Mouse (Mus musculus): ENCODE data around the gene Zfp831. TPM values are rescaled to one million over a fixed set of nuclear protein-coding genes. Genes with fewer than 3 reads are reported as not detected.

Gene Zfp831
- polyA plus RNA-seq (2012; rRNA removed), result 0.03 and 0.34 TPM in 2 replicates

GRCm38 (mm10) chr2:174643448-174644144, at the start of gene Zfp831:
TSS of gene Zfp831 (plus strand) at chr2:174643534.
- H3K27me3 ChIP-seq (replicated peaks; ENCODE audit: control insufficient read depth, insufficient read depth, low read length), result no peaks in the 10 kb centered on the region
- no peaks in the 10 kb centered on the region for H3K4me1 ChIP-seq (ENCODE audit: control insufficient read depth, insufficient read depth, low read length)
- no peak within 1 kb of the TSS for H3K27ac ChIP-seq (ENCODE audit: insufficient read depth, low read depth, low read length)
- no peak for TF ChIP-seq POLR2A (IDR thresholded peaks at IDR 0.05; ENCODE audit: low read depth, low read length)
- no peak for TF ChIP-seq CTCF (conservative IDR thresholded peaks at IDR 0.05; ENCODE audit: insufficient read depth, insufficient read length, low read depth, low read length)
- H3K36me3 ChIP-seq (ENCODE audit: control insufficient read depth, insufficient read depth, low read length), result no peaks in the 10 kb centered on the region
- 85% methylated on average over 18 of the region's 18 CpGs for WGBS
- no peak within 1 kb of the TSS for H3K4me3 ChIP-seq (ENCODE audit: insufficient read depth, low read depth, low read length)
- DNase-seq, result no peak

GRCm38 (mm10) chr2:174594965-174595364, 48.4 kb upstream of the Zfp831 start:
- no peaks in the 10 kb centered on the region for H3K27me3 ChIP-seq (replicated peaks; ENCODE audit: control insufficient read depth, insufficient read depth, low read length)
- WGBS, result 81% methylated on average over 9 of the region's 9 CpGs
- no peaks in the 10 kb centered on the region for H3K36me3 ChIP-seq (ENCODE audit: control insufficient read depth, insufficient read depth, low read length)
- no peak overlapping the region for H3K27ac ChIP-seq (ENCODE audit: insufficient read depth, low read depth, low read length)
- H3K4me3 ChIP-seq (ENCODE audit: insufficient read depth, low read depth, low read length), result no peak overlapping the region
- no peak for TF ChIP-seq POLR2A (IDR thresholded peaks at IDR 0.05; ENCODE audit: low read depth, low read length)
- no peak for TF ChIP-seq CTCF (conservative IDR thresholded peaks at IDR 0.05; ENCODE audit: insufficient read depth, insufficient read length, low read depth, low read length)
- DNase-seq, result no peak
- H3K4me1 ChIP-seq (ENCODE audit: control insufficient read depth, insufficient read depth, low read length), result no peaks in the 10 kb centered on the region

GRCm38 (mm10) chr2:174595611-174596010, 47.7 kb upstream of the Zfp831 start:
- no peak for DNase-seq
- TF ChIP-seq POLR2A (IDR thresholded peaks at IDR 0.05; ENCODE audit: low read depth, low read length), result no peak
- TF ChIP-seq CTCF (conservative IDR thresholded peaks at IDR 0.05; ENCODE audit: insufficient read depth, insufficient read length, low read depth, low read length), result no peak
- H3K4me3 ChIP-seq (ENCODE audit: insufficient read depth, low read depth, low read length), result no peak overlapping the region
- H3K4me1 ChIP-seq (ENCODE audit: control insufficient read depth, insufficient read depth, low read length), result no peaks in the 10 kb centered on the region
- H3K36me3 ChIP-seq (ENCODE audit: control insufficient read depth, insufficient read depth, low read length), result no peaks in the 10 kb centered on the region
- 75% methylated on average over 2 of the region's 2 CpGs for WGBS
- no peak overlapping the region for H3K27ac ChIP-seq (ENCODE audit: insufficient read depth, low read depth, low read length)
- H3K27me3 ChIP-seq (replicated peaks; ENCODE audit: control insufficient read depth, insufficient read depth, low read length), result no peaks in the 10 kb centered on the region

GRCm38 (mm10) chr2:174596457-174596856, 46.9 kb upstream of the Zfp831 start:
- Histone ChIP-seq H3K4me1 (ENCODE audit: control insufficient read depth, insufficient read depth, low read length) (no peaks in the 10 kb centered on the region), H3K27ac (ENCODE audit: insufficient read depth, low read depth, low read length) (no peak overlapping the region), H3K4me3 (ENCODE audit: insufficient read depth, low read depth, low read length) (no peak overlapping the region), H3K27me3 (replicated peaks; ENCODE audit: control insufficient read depth, insufficient read depth, low read length) (no peaks in the 10 kb centered on the region), H3K36me3 (ENCODE audit: control insufficient read depth, insufficient read depth, low read length) (no peaks in the 10 kb centered on the region)
- 76% methylated on average over 15 of the region's 15 CpGs for WGBS
- TF ChIP-seq POLR2A (IDR thresholded peaks at IDR 0.05; ENCODE audit: low read depth, low read length), result no peak
- DNase-seq, result no peak

- no peak for TF ChIP-seq POLR2A (IDR thresholded peaks at IDR 0.05; ENCODE audit: low read depth, low read length)
- no peak for TF ChIP-seq CTCF (conservative IDR thresholded peaks at IDR 0.05; ENCODE audit: insufficient read depth, insufficient read length, low read depth, low read length)
- Histone ChIP-seq H3K27me3 (replicated peaks; ENCODE audit: control insufficient read depth, insufficient read depth, low read length) (no peaks in the 10 kb centered on the region), H3K36me3 (ENCODE audit: control insufficient read depth, insufficient read depth, low read length) (no peaks in the 10 kb centered on the region), H3K4me3 (ENCODE audit: insufficient read depth, low read depth, low read length) (no peak overlapping the region), H3K27ac (ENCODE audit: insufficient read depth, low read depth, low read length) (no peak overlapping the region), H3K4me1 (ENCODE audit: control insufficient read depth, insufficient read depth, low read length) (no peaks in the 10 kb centered on the region)
- no peak for DNase-seq
- 35% methylated on average over 12 of the region's 12 CpGs for WGBS
Measured at GRCm38 (mm10) chr2:174598451-174598850, 44.9 kb upstream of the Zfp831 start.

GRCm38 (mm10) chr2:174599071-174599635, 44.2 kb upstream of the Zfp831 start:
- H3K27me3 ChIP-seq (replicated peaks; ENCODE audit: control insufficient read depth, insufficient read depth, low read length), result no peaks in the 10 kb centered on the region
- H3K27ac ChIP-seq (ENCODE audit: insufficient read depth, low read depth, low read length), result no peak overlapping the region
- H3K4me1 ChIP-seq (ENCODE audit: control insufficient read depth, insufficient read depth, low read length), result no peaks in the 10 kb centered on the region
- H3K36me3 ChIP-seq (ENCODE audit: control insufficient read depth, insufficient read depth, low read length), result no peaks in the 10 kb centered on the region
- TF ChIP-seq POLR2A (IDR thresholded peaks at IDR 0.05; ENCODE audit: low read depth, low read length) (no peak), CTCF (conservative IDR thresholded peaks at IDR 0.05; ENCODE audit: insufficient read depth, insufficient read length, low read depth, low read length) (no peak)
- 69% methylated on average over 9 of the region's 9 CpGs for WGBS
- no peak for DNase-seq
- H3K4me3 ChIP-seq (ENCODE audit: insufficient read depth, low read depth, low read length), result no peak overlapping the region

GRCm38 (mm10) chr2:174599853-174600271, 43.5 kb upstream of the Zfp831 start:
- peak; percentile 18 for DNase-seq
- Histone ChIP-seq H3K36me3 (ENCODE audit: control insufficient read depth, insufficient read depth, low read length) (no peaks in the 10 kb centered on the region), H3K4me3 (ENCODE audit: insufficient read depth, low read depth, low read length) (no peak overlapping the region), H3K27ac (ENCODE audit: insufficient read depth, low read depth, low read length) (no peak overlapping the region), H3K27me3 (replicated peaks; ENCODE audit: control insufficient read depth, insufficient read depth, low read length) (no peaks in the 10 kb centered on the region), H3K4me1 (ENCODE audit: control insufficient read depth, insufficient read depth, low read length) (no peaks in the 10 kb centered on the region)
- WGBS, result 64% methylated on average over 9 of the region's 9 CpGs
- no peak for TF ChIP-seq CTCF (conservative IDR thresholded peaks at IDR 0.05; ENCODE audit: insufficient read depth, insufficient read length, low read depth, low read length)
- no peak for TF ChIP-seq POLR2A (IDR thresholded peaks at IDR 0.05; ENCODE audit: low read depth, low read length)

Data from kidney, adult 2 months (tissue).